Mouse (Mus musculus) limb, embryonic 14.5 days (tissue): ENCODE data around the gene Phf21a. TPM values are rescaled to one million over a fixed set of nuclear protein-coding genes. Genes with fewer than 3 reads are reported as not detected.

Experiments used
- ATAC-seq: fragments of 200-750 bp; cut with Nextera tagmentation; 2 replicates; pipeline ENCODE4 v1.8.0; 2017; ENCODE audit warnings: low read depth, moderate number of reproducible peaks, moderate TSS enrichment; ENCODE audit not compliant: low FRiP score
- DNase-seq: peaks from one replicate; pipeline ENCODE4 v3.0.0-alpha.2; 2015; ENCODE audit warnings: low spot score
- H3K27ac ChIP-seq: fragments of 300-500 bp; sonication (generic); replicated peaks from 2 replicates; pipeline ENCODE4 v1.5.1; 2014; ENCODE audit warnings: low read depth, mild to moderate bottlenecking, low read length, moderate library complexity, mixed read lengths
- H3K27me3 ChIP-seq: fragments of 300-500 bp; sonication (generic); 2 replicates; pipeline ENCODE4 v1.6.1; 2014; ENCODE audit warnings: low read length, mixed read lengths; ENCODE audit not compliant: control insufficient read depth, insufficient read depth
- H3K36me3 ChIP-seq: fragments of 300-500 bp; sonication (generic); 2 replicates; pipeline ENCODE4 v1.6.1; 2014; ENCODE audit warnings: mild to moderate bottlenecking, low read length, moderate library complexity, mixed read lengths; ENCODE audit not compliant: control insufficient read depth, insufficient read depth
- H3K4me1 ChIP-seq: fragments of 300-500 bp; sonication (generic); 2 replicates; pipeline ENCODE4 v1.6.1; 2014; ENCODE audit warnings: antibody characterized with exemption, low read length, mixed read lengths; ENCODE audit not compliant: control insufficient read depth, insufficient read depth
- H3K4me2 ChIP-seq: fragments of 300-500 bp; sonication (generic); replicated peaks from 2 replicates; pipeline ENCODE4 v1.6.1; 2014; ENCODE audit warnings: low read depth, mild to moderate bottlenecking, low read length, moderate library complexity; ENCODE audit not compliant: severe bottlenecking
- H3K4me3 ChIP-seq: fragments of 300-500 bp; sonication (generic); replicated peaks from 2 replicates; pipeline ENCODE4 v1.5.1; 2014; ENCODE audit warnings: low read length
- H3K9ac ChIP-seq: fragments of 300-500 bp; sonication (generic); 2 replicates; pipeline ENCODE4 v1.6.1; 2014; ENCODE audit warnings: mild to moderate bottlenecking, low read depth, low read length, moderate library complexity; ENCODE audit not compliant: severe bottlenecking
- H3K9me3 ChIP-seq: fragments of 300-500 bp; sonication (generic); 2 replicates; pipeline ENCODE4 v1.6.1; 2016; ENCODE audit warnings: low read length; ENCODE audit not compliant: control insufficient read depth
- POLR2A ChIP-seq: fragments of 200-500 bp; IDR thresholded peaks from 2 replicates; pipeline ENCODE4 v1.8.0; 2012; ENCODE audit warnings: inconsistent platforms, mild to moderate bottlenecking, moderate library complexity, borderline replicate concordance; ENCODE audit not compliant: insufficient read depth, insufficient read length; ENCODE audit errors: extremely low read depth
- WGBS: fragments of 180-500 bp; shearing (Covaris S2); extraction: QIAGEN DNeasy Blood & Tissue Kit; methylation state at CpG from one replicate; pipeline ENCODE4 v1.1.7; 2014; 5-methylcytosine and 5-hydroxymethylcytosine counted together
- polyA plus RNA-seq, 2 experiments: library from polyadenylated mRNA; depleted of rRNA in 1 of 2; stranded (reverse) in 1 of 2; unstranded in 1 of 2; fragments of >200 nt; fragmentation: Nextera tagmentation in 1 of 2; extraction: Ambion mirVana in 1 of 2; gene quantifications; 2 replicates each; pipeline versions ENCODE4 v1.2.1 to v1.2.3; 2012 to 2014

Gene Phf21a
- polyA plus RNA-seq, 2 experiments, result 38.2 to 96.0 TPM

DNA sequence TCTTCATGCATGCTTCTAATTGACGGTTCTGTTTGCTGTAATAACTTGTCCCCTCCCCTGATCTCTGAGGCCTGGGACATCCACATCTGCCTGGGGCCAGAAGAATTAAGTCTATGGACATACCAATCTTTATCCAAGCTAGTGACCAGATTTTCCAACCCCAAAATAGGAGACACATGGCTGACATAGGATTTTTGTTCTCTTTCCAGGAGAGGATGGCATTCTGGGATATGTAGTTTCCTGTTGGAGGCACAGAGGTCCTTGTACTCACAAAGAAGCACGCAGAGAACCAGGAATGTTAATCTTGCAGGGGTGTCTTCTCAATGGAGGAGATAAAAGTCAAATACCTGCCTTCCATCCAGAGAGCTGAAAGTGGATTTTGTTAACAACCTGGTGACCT is 40.2 kb upstream of the Phf21a start:
- Histone ChIP-seq H3K4me1 (peaks cover 28% of the 10 kb centered on the region), H3K27ac (no peak overlapping the region), H3K9ac (no peak overlapping the region), H3K4me3 (no peak overlapping the region), H3K36me3 (no peaks in the 10 kb centered on the region), H3K4me2 (no peak overlapping the region), H3K27me3 (no peaks in the 10 kb centered on the region), H3K9me3 (no peaks in the 10 kb centered on the region)
- no peak for TF ChIP-seq POLR2A
- WGBS, result 36% methylated on average over 2 of the region's 2 CpGs
- DNase-seq (no peak), ATAC-seq (no peak)

DNA sequence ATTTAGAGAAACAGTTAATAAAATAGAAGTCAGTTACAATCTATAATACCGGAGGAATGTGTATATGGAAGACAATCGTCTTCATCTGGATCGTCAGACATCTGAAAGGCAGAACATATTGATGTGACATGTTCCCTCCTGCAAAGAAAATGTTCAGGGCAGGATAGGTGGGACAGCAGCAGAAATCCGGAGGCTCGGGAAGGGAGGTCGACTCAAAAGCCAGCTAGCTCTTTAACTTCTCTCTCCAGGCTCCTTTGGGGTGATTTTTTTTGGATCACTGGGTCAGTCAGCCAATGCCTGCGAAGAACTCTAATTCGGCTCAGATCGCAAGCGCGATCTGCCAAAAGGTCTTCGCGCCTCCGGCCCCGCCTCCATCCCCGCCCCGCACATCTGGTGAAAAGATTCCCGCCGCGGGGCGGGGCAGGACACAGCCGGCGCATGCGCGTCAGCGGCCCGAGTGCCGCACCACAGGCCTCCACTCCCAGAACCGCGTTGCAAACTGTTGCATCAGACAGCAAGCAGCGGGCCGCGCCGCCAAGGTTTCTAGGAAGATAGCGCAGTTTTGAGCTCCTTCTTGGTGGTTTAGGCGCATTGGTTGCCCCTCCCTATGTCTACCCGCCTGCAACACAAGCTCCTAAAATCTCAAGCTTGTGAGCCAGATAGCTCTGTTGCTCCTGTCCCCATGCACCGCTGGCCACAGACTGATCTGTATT is 37.7 kb upstream of the Phf21a start:
- WGBS, result 2% methylated on average over 34 of the region's 38 CpGs
- Histone ChIP-seq H3K9me3 (no peaks in the 10 kb centered on the region), H3K27me3 (peaks cover 8% of the 10 kb centered on the region; the same call in 1 of the 2 replicates)

DNA sequence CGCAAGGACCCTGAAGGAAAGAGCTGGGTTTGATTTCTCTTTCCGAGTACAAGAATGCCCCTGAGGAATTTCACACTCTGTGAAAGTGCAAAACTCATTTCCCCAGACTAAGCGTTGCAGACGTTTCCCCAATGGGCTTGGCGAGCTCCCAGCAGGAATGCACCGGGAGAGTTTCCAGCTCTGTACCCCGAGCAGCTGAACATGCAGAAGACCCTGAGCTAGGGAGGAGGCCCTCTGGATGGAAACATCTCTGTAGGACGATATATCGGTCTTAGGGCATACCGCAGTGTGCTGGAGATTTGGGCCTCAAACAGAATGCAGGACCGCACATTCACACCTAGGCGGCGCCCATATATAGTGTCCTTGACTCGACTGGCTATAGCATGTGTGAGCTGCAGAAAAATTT is 37.1 kb upstream of the Phf21a start:
- Histone ChIP-seq H3K27ac (peak overlapping the region; percentile 92), H3K9me3 (no peaks in the 10 kb centered on the region), H3K9ac (peak overlapping the region; percentile 43), H3K4me3 (peak overlapping the region; percentile 28), H3K4me1 (peaks cover 34% of the 10 kb centered on the region), H3K4me2 (peak overlapping the region; percentile 54), H3K36me3 (no peaks in the 10 kb centered on the region), H3K27me3 (peaks cover 12% of the 10 kb centered on the region; the same call in 1 of the 2 replicates)
- WGBS, result 1% methylated on average over 14 of the region's 14 CpGs
- TF ChIP-seq POLR2A, result no peak
- ATAC-seq (peak; percentile 24), DNase-seq (peak; percentile 80)

More for the DNA sequence above, 37.7 kb upstream of the Phf21a start:
- ATAC-seq, result peak; percentile 90
- Histone ChIP-seq H3K9ac (peak overlapping the region; percentile 43), H3K27ac (peak overlapping the region; percentile 92), H3K4me1 (peaks cover 34% of the 10 kb centered on the region), H3K4me3 (peak overlapping the region; percentile 28), H3K36me3 (no peaks in the 10 kb centered on the region), H3K4me2 (peak overlapping the region; percentile 54)
- TF ChIP-seq POLR2A, result peak; percentile 84; the same call in 1 of the 2 replicates
- DNase-seq, result peak; percentile 97

DNA sequence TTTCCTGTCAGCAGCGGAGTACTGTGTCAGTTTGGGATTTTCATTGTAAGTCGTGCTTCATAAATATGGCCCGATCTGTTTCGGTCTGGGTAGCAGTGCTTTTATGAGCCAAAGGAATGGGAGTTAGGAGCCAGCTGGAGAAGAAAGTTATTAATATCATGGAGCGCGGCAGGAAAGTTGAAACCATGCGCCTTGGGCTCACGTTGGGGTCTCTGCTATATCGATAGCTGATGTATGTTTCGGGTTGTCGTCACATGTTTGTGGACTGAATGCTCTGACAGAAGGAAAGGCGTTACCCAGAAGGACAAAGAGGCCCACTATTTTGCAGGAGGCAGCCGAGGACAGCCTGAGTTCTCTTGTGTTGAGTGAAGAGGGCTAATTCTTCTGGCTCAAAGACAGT is 36.2 kb upstream of the Phf21a start:
- Histone ChIP-seq H3K27me3 (peaks cover 12% of the 10 kb centered on the region; the same call in 1 of the 2 replicates), H3K36me3 (no peaks in the 10 kb centered on the region), H3K4me3 (no peak overlapping the region), H3K27ac (peak overlapping the region; percentile 92), H3K9me3 (no peaks in the 10 kb centered on the region), H3K4me1 (peaks cover 34% of the 10 kb centered on the region), H3K9ac (0 out of 2 replicates have a peak overlapping the region, but pooled peaks have one; percentile 43), H3K4me2 (peak overlapping the region; percentile 54)
- ATAC-seq (0 out of 2 replicates have a peak, but pooled peaks have one; percentile 2), DNase-seq (peak; percentile 61)
- TF ChIP-seq POLR2A, result no peak
- WGBS, result 39% methylated on average over 13 of the region's 13 CpGs

DNA sequence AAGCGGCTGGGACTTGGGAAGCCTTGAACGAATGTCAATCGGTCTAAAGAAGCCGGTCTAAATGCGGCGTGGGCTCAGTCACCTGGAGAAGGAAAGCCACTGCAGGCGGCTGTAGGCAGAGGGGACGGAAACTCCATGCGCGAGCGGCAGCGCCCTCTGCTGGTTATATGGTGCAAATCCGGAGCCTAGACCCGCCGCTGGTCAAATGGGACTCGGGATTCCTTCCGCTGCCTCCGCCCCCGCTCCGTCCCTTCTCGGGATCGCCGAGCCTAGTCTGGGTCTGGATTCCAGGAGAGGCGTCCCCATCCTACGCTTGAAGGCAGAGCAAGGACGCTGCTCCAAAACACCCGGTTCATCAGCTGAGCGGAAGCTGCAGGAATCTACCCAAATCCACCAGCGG is 34.4 kb upstream of the Phf21a start:
- peaks cover 34% of the 10 kb centered on the region for H3K4me1 ChIP-seq
- H3K9me3 ChIP-seq, result no peaks in the 10 kb centered on the region
- no peak overlapping the region for H3K27ac ChIP-seq
- H3K27me3 ChIP-seq, result peaks cover 12% of the 10 kb centered on the region; the same call in 1 of the 2 replicates
- ATAC-seq (peak; percentile 53), DNase-seq (peak; percentile 91)
- no peaks in the 10 kb centered on the region for H3K36me3 ChIP-seq
- H3K9ac ChIP-seq, result peak overlapping the region; percentile 61
- H3K4me3 ChIP-seq, result peak overlapping the region; percentile 60
- peak overlapping the region; percentile 93 for H3K4me2 ChIP-seq
- under 1% methylated on average over 29 of the region's 29 CpGs for WGBS
- no peak for TF ChIP-seq POLR2A
